Mouse (Mus musculus) olfactory bulb, adult 2 months (tissue): ENCODE measurements around the gene Evx2.

ENCODE experiments used
- CTCF ChIP-seq: fragments of 200-500 bp; IDR thresholded peaks from 2 replicates; pipeline ENCODE4 v1.5.1; 2012; ENCODE audit warnings: low read depth, mild to moderate bottlenecking, low read length, moderate library complexity; ENCODE audit not compliant: insufficient read depth
- POLR2A ChIP-seq: fragments of 200-500 bp; IDR thresholded peaks from 2 replicates; pipeline ENCODE4 v1.6.1; 2012; ENCODE audit warnings: mild to moderate bottlenecking, low read depth, low read length, moderate library complexity; ENCODE audit not compliant: insufficient read depth

DNA sequence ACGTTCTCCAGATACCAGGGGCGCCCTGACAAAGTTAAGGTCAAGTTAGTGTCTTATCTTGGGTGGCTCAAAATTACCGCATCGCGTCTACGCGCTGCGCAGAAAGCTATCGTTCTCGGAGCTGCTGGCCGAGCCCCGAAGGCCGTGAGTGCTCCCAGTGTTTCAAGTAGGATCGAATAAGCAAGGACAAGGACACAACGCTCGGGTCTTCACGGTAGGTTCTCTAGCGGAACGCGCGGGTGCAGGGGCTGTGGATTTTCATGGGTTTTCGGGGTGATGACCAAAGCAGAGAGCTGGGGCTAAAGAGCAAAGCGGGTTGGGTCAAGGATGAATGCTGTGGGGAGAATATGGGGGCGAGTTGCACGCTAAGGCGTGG lies 20.2 kb upstream of the Evx2 start:
- TF ChIP-seq CTCF (no peak), POLR2A (no peak)
